Mouse (Mus musculus) midbrain, embryonic 12.5 days (tissue): ENCODE measurements around the gene Fez2. TPM values are rescaled to one million over a fixed set of nuclear protein-coding genes. Genes with fewer than 3 reads are reported as not detected.

Source experiments
- ATAC-seq: fragments of 200-750 bp; cut with Nextera tagmentation; 2 replicates; pipeline ENCODE4 v1.8.0; 2017; ENCODE audit warnings: low read depth, moderate TSS enrichment, moderate library complexity; ENCODE audit not compliant: low FRiP score
- H3K27ac ChIP-seq: fragments of 300-500 bp; sonication (generic); replicated peaks from 2 replicates; pipeline ENCODE4 v1.5.1; 2016; ENCODE audit warnings: mild to moderate bottlenecking
- H3K27me3 ChIP-seq: fragments of 300-500 bp; sonication (generic); 2 replicates; pipeline ENCODE4 v1.6.1; 2016; ENCODE audit warnings: mild to moderate bottlenecking
- H3K36me3 ChIP-seq: fragments of 300-500 bp; sonication (generic); 2 replicates; pipeline ENCODE4 v1.6.1; 2016
- H3K4me1 ChIP-seq: fragments of 300-500 bp; sonication (generic); 2 replicates; pipeline ENCODE4 v1.6.1; 2016
- H3K4me2 ChIP-seq: fragments of 300-500 bp; sonication (generic); replicated peaks from 2 replicates; pipeline ENCODE4 v1.6.1; 2016; ENCODE audit warnings: mild to moderate bottlenecking, moderate library complexity
- H3K4me3 ChIP-seq: fragments of 300-500 bp; sonication (generic); 2 replicates; pipeline ENCODE4 v1.5.1; 2016; ENCODE audit warnings: mild to moderate bottlenecking
- H3K9ac ChIP-seq: fragments of 300-500 bp; sonication (generic); replicated peaks from 2 replicates; pipeline ENCODE4 v1.6.1; 2016; ENCODE audit warnings: mild to moderate bottlenecking, moderate library complexity
- H3K9me3 ChIP-seq: fragments of 300-500 bp; sonication (generic); 2 replicates; pipeline ENCODE4 v1.6.1; 2016; ENCODE audit warnings: mild to moderate bottlenecking
- WGBS: fragments of 180-500 bp; shearing (Covaris S2); methylation state at CpG from one replicate; pipeline ENCODE4 v1.1.7; 2016; 5-methylcytosine and 5-hydroxymethylcytosine counted together
- polyA plus RNA-seq: library from polyadenylated mRNA; unstranded; fragments of >200 nt; fragmentation: Nextera tagmentation; extraction: Ambion mirVana; gene quantifications from 2 replicates; pipeline ENCODE4 v1.2.1, GENCODE M21; 2016

Fez2 gene
- polyA plus RNA-seq, 1 experiment from 2014 or later = 43.7 TPM

DNA sequence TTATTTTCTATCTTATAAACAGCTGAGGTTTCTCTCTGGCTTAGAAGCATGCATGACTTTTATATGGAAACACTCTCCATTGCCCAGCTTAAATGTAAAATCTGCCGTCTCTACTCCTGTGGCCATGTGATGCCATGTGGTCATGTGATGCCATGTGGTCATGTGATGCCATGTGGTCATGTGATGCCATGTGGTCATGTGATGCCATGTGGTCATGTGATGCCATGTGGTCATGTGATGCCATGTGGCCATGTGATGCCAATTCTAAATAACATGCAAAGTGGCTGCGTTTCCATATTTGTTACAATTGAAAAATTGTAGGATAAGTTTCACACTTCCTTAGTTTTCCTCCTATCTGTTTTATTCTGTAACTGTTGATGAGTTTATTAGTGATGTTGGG is 22.8 kb upstream of the Fez2 start:
- Histone ChIP-seq H3K27me3 (no peaks in the 10 kb centered on the region), H3K4me2 (no peak overlapping the region), H3K4me1 (no peaks in the 10 kb centered on the region), H3K36me3 (no peaks in the 10 kb centered on the region), H3K9ac (no peak overlapping the region), H3K9me3 (no peaks in the 10 kb centered on the region), H3K4me3 (no peak overlapping the region), H3K27ac (no peak overlapping the region)
- WGBS = 93% methylated on average over 2 of the region's 2 CpGs
- ATAC-seq = no peak

DNA sequence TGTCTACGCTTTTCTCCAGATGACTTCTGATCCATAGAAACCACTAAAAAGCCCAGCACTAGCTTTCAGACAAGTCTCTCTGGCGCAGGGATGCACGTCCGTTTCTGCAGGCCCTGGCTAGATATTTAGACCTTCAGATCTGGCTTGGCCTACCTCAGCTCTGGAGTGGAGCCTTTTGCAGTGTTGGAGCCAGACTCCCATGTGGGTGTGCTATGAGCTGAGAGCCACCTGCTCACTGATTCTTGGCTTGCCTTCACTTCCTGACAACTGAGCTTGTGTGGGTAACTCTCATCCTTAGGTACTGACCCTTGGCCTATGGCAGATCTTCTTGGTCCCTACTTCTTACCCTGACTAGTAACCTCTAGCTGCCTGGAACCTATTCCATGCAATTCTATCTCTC is 19.2 kb upstream of the Fez2 start:
- Histone ChIP-seq H3K9ac (no peak overlapping the region), H3K9me3 (no peaks in the 10 kb centered on the region), H3K27ac (no peak overlapping the region), H3K4me3 (no peak overlapping the region), H3K27me3 (no peaks in the 10 kb centered on the region), H3K36me3 (no peaks in the 10 kb centered on the region), H3K4me1 (no peaks in the 10 kb centered on the region), H3K4me2 (no peak overlapping the region)
- WGBS = 94% methylated on average over 4 of the region's 4 CpGs
- ATAC-seq = no peak

DNA sequence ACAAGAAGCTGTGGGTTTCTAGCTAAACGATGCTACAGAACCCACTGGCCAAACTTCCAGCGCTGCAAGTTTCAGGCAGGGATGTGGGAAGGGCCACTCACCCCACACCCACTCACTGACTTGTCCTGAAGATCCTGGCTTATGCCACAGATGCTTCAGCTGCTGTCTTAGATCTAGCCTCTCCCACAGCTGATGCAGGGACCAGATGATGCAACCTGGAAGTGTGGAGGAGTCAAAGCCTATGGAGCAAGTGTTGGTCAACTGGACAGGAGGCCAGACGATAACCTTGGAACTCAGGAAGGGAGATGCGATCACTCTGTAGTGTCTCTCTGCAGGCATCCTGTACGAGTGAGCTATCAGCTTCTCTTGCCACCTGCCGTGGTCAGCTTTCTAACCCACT is 17.7 kb upstream of the Fez2 start:
- H3K4me3 ChIP-seq = no peak overlapping the region
- ATAC-seq = no peak
- H3K27me3 ChIP-seq = no peaks in the 10 kb centered on the region
- H3K4me1 ChIP-seq = no peaks in the 10 kb centered on the region
- H3K9me3 ChIP-seq = no peaks in the 10 kb centered on the region
- H3K4me2 ChIP-seq = no peak overlapping the region
- WGBS = 86% methylated on average over 6 of the region's 6 CpGs
- H3K27ac ChIP-seq = no peak overlapping the region
- H3K9ac ChIP-seq = no peak overlapping the region
- no peaks in the 10 kb centered on the region for H3K36me3 ChIP-seq

DNA sequence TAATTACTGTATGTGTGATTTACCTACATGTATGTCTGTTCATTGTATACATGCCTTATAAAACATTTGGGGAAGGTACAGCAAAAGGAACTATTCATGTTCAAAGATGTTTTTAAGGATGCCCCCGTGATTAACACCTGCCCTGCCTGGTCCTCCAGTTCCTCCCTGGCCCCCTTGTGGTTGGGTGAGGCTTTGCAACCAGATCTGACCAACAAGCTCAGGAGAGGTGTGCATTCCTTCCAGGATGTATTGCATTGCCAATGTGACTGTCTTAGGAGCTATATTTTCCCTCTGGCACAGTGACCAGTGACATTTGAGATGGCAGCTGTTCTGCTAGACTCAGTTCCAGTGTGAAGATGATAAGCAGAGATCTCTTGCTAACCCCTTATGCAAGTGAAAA is 16.8 kb upstream of the Fez2 start:
- Histone ChIP-seq H3K27ac (no peak overlapping the region), H3K9ac (no peak overlapping the region), H3K27me3 (no peaks in the 10 kb centered on the region), H3K4me1 (no peaks in the 10 kb centered on the region), H3K4me3 (no peak overlapping the region), H3K4me2 (no peak overlapping the region), H3K9me3 (no peaks in the 10 kb centered on the region), H3K36me3 (no peaks in the 10 kb centered on the region)
- WGBS = 33% methylated on average over 1 of the region's 1 CpGs
- ATAC-seq = no peak

DNA sequence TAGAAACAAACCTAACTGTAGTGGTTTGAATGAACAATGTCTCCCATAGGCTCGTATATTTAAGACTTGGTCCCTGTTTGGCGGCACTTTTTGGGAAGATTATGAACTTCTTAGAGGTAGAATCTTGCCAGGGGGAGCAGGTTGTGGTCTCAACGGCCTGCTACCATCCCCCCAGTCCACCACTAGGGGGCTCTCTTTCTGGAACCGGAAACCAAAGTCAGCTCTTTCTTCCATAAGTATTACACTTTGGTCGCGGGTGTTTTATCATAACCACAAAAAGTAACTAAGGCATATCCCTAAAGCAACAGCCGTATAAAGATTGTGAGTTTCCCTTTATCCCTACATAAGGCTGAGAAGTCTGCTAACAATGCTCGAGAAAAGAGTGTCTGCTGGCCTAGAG is 12.4 kb upstream of the Fez2 start:
- H3K4me1 ChIP-seq = no peaks in the 10 kb centered on the region
- H3K4me3 ChIP-seq = no peak overlapping the region
- H3K9me3 ChIP-seq = no peaks in the 10 kb centered on the region
- no peak overlapping the region for H3K9ac ChIP-seq
- H3K36me3 ChIP-seq = no peaks in the 10 kb centered on the region
- no peaks in the 10 kb centered on the region for H3K27me3 ChIP-seq
- ATAC-seq = no peak
- no peak overlapping the region for H3K27ac ChIP-seq
- WGBS = 68% methylated on average over 8 of the region's 8 CpGs
- H3K4me2 ChIP-seq = no peak overlapping the region

DNA sequence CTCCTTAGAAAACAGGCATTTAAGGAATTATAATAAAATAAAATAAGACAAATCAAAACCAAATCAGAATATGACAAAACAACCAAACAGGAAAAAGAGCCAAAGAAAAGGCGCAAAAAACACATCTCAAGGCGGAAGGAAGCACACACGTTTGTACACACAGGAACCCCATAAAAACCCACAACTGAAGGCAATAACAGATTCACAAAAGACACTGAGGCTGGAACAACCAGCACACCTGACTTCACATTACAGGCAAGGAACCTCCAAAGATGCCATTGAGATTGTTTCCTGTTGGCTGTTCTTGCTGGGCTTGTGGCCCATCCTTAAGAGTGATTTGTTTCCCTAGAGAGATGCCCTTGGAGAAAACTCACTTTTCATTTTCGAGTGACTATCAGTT is 11.1 kb upstream of the Fez2 start:
- H3K27ac ChIP-seq = no peak overlapping the region
- no peaks in the 10 kb centered on the region for H3K4me1 ChIP-seq
- no peak overlapping the region for H3K4me3 ChIP-seq
- H3K36me3 ChIP-seq = no peaks in the 10 kb centered on the region
- no peaks in the 10 kb centered on the region for H3K9me3 ChIP-seq
- H3K27me3 ChIP-seq = no peaks in the 10 kb centered on the region
- 88% methylated on average over 4 of the region's 4 CpGs for WGBS
- no peak overlapping the region for H3K9ac ChIP-seq
- H3K4me2 ChIP-seq = no peak overlapping the region
- no peak for ATAC-seq

DNA sequence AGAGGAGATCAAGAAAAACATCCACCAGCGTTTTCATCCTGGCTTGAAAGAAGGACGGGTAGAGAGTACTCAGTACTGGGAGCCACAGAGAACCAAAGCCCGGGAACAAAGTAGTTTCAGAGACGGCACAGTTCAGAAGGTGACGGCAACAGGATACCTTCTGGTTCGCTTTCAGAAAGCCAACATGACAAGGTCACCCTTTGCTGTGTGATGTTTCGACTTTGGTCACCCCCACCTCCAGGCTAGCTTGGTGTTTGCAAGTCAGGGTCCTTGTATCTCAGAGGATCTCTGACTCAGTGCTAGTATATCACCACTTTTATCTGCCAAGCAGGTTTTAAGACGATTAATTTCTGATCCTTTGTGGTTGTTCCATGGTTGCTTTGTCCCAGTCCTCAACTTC is 7.1 kb upstream of the Fez2 start:
- Histone ChIP-seq H3K27me3 (no peaks in the 10 kb centered on the region), H3K4me3 (no peak overlapping the region), H3K4me1 (no peaks in the 10 kb centered on the region), H3K4me2 (no peak overlapping the region), H3K36me3 (no peaks in the 10 kb centered on the region), H3K9me3 (no peaks in the 10 kb centered on the region), H3K9ac (no peak overlapping the region), H3K27ac (no peak overlapping the region)
- 80% methylated on average over 8 of the region's 8 CpGs for WGBS
- no peak for ATAC-seq

DNA sequence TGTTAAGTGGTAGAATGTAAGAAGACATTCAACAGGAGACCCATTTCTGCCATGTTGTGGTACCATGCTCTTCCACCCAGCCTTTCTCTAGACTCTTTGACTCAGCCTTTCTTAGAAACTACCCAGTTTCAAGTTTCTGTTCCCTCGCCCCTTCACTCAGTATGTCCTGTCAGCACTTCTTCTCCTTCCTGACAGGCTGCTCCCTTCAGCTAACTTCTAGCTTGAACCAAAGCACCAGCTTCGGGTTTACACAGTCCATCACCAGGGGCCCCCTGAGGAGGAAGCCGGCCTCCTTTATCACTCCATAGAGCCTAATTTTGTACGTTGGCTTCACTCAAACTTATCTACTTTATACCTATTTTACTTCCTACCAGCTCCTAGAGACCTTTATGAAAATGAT is 1.3 kb upstream of the Fez2 start:
- peaks cover 12% of the 10 kb centered on the region; the same call in 1 of the 2 replicates for H3K4me1 ChIP-seq
- ATAC-seq = no peak
- H3K27me3 ChIP-seq = no peaks in the 10 kb centered on the region
- no peak overlapping the region for H3K4me2 ChIP-seq
- H3K27ac ChIP-seq = no peak overlapping the region
- WGBS = 79% methylated on average over 4 of the region's 4 CpGs
- no peak overlapping the region for H3K9ac ChIP-seq
- no peaks in the 10 kb centered on the region for H3K9me3 ChIP-seq
- no peak overlapping the region for H3K4me3 ChIP-seq
- no peaks in the 10 kb centered on the region for H3K36me3 ChIP-seq

DNA sequence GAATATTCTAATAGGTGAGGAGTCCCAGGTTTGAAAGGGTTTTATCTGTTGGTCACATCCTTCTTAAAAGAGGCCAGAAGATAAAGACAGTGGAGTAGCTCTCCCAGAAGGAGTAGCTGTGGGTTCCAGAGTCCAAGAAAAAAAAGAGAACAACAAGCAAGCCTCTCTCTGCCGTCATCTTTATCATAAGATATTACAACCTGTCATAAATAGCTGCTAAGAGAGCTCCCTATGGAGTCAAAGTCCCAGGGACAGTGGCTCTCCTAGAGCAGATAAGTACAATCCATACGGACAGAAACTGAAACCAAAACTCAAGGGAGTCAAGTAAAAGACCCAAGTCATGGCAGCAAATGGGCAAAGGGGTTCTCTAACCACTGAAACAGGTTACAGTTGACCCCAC is 2.7 kb downstream of the Fez2 start:
- H3K4me1 ChIP-seq = peaks cover 12% of the 10 kb centered on the region; the same call in 1 of the 2 replicates
- no peak for ATAC-seq
- H3K4me2 ChIP-seq = no peak overlapping the region
- H3K9ac ChIP-seq = no peak overlapping the region
- H3K9me3 ChIP-seq = no peaks in the 10 kb centered on the region
- no peaks in the 10 kb centered on the region for H3K27me3 ChIP-seq
- H3K4me3 ChIP-seq = no peak overlapping the region
- H3K36me3 ChIP-seq = no peaks in the 10 kb centered on the region
- H3K27ac ChIP-seq = no peak overlapping the region
- 90% methylated on average over 2 of the region's 2 CpGs for WGBS

DNA sequence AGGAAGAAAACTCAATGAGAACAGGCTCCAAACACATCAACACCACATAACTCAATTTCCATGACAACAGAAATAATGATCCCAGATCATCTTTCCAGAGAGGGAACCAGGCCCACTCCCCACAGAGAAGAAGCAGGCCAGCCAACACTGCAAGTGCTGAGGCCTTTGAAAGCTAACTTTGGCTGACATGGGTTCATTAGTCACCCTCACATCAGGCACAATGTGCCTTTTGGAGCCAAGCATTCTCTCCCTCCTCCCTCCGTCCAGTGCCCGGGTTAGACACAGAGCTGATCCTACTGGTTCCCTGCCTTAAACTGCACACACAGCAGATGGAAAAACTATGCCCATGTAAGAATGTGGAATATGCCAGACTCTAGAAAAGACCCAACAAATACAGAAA is 8.1 kb downstream of the Fez2 start:
- ATAC-seq = 0 out of 2 replicates have a peak, but pooled peaks have one; percentile 38
- Histone ChIP-seq H3K27ac (no peak overlapping the region), H3K9ac (no peak overlapping the region), H3K36me3 (no peaks in the 10 kb centered on the region), H3K4me1 (no peaks in the 10 kb centered on the region), H3K9me3 (no peaks in the 10 kb centered on the region), H3K4me2 (no peak overlapping the region), H3K27me3 (no peaks in the 10 kb centered on the region; the same call in 1 of the 2 replicates), H3K4me3 (no peak overlapping the region)
- WGBS = 44% methylated on average over 2 of the region's 2 CpGs

DNA sequence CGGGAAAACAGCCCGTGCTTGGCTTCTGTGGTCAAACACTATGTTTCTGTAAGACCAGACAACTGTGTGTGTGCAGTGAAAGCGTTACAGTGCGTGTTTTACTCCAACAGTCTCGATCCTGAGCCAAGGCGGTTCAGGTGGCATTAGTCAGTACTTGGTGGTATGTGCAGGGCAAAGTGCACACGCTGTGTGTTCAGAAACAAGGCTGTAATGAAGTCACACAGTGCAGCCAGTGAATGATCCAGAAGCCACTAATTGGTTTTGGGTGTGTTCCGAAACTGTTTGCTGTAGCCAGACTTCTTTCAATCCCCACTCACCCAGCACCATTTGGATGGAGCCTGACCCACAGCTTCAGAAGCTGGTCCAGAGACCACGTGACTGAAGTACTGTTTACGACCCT is 9.6 kb downstream of the Fez2 start:
- H3K27me3 ChIP-seq = no peaks in the 10 kb centered on the region; the same call in 1 of the 2 replicates
- H3K36me3 ChIP-seq = peaks cover 15% of the 10 kb centered on the region
- no peak overlapping the region for H3K4me3 ChIP-seq
- H3K4me1 ChIP-seq = no peaks in the 10 kb centered on the region
- no peak overlapping the region for H3K4me2 ChIP-seq
- ATAC-seq = no peak
- H3K27ac ChIP-seq = no peak overlapping the region
- H3K9me3 ChIP-seq = no peaks in the 10 kb centered on the region
- 86% methylated on average over 10 of the region's 10 CpGs for WGBS
- no peak overlapping the region for H3K9ac ChIP-seq

DNA sequence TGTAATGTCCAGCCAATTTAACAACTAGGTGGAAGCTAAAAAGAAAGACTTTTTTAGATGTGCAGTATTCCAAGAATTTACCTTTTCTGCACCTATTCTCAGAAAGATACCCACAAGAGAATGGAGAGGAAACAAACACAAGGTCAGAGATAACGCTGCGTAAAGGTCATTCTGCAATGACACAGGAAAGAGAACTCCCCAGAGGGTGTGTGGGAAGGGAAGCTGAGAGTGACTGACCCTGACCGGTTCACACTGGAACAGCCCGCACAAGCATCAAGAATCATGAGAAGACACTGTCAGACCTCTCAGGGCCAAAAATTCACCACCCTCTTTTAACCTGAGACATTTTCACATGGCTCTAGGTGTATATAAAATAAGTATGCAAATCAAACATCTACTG is 10.4 kb downstream of the Fez2 start:
- Histone ChIP-seq H3K4me3 (no peak overlapping the region), H3K27ac (no peak overlapping the region), H3K36me3 (peaks cover 19% of the 10 kb centered on the region), H3K4me2 (no peak overlapping the region), H3K9ac (no peak overlapping the region), H3K9me3 (no peaks in the 10 kb centered on the region), H3K27me3 (no peaks in the 10 kb centered on the region; the same call in 1 of the 2 replicates), H3K4me1 (no peaks in the 10 kb centered on the region)
- 76% methylated on average over 4 of the region's 4 CpGs for WGBS
- no peak for ATAC-seq

DNA sequence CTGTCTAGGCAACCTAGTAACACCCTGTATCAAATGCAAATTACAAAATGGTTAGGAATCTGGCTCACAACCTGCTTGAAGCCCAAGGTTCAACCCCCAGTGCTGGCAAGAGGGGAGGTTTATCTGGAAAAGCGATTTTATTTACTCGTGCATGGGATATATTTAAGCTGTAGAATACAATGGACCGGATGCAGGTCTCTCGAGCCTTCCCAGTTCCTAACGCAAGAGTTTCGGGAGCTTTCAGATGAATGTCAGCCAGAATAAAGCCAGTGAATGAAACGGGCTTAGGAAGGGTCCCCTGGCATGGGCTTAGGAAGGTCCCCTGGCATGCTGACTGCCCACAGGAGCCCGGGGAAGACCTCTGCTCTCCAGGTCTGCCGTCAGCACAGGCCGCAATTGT is 11.1 kb downstream of the Fez2 start:
- no peak overlapping the region for H3K4me2 ChIP-seq
- WGBS = 81% methylated on average over 10 of the region's 10 CpGs
- no peaks in the 10 kb centered on the region for H3K4me1 ChIP-seq

More for the DNA sequence above, 11.1 kb downstream of the Fez2 start:
- H3K27ac ChIP-seq = no peak overlapping the region
- no peak overlapping the region for H3K9ac ChIP-seq
- H3K9me3 ChIP-seq = no peaks in the 10 kb centered on the region
- ATAC-seq = no peak
- H3K4me3 ChIP-seq = no peak overlapping the region
- H3K27me3 ChIP-seq = no peaks in the 10 kb centered on the region; the same call in 1 of the 2 replicates
- peaks cover 24% of the 10 kb centered on the region for H3K36me3 ChIP-seq
